Mouse (Mus musculus): ENCODE data around the gene Lsm14b. TPM values are rescaled to one million over a fixed set of nuclear protein-coding genes. Genes with fewer than 3 reads are reported as not detected.
A peak's percentile ranks its signal among the peaks of the same experiment; 100 is the strongest.

Gene Lsm14b
- total RNA-seq, 2 experiments from 2014 or later: 101 to 105 TPM

DNA sequence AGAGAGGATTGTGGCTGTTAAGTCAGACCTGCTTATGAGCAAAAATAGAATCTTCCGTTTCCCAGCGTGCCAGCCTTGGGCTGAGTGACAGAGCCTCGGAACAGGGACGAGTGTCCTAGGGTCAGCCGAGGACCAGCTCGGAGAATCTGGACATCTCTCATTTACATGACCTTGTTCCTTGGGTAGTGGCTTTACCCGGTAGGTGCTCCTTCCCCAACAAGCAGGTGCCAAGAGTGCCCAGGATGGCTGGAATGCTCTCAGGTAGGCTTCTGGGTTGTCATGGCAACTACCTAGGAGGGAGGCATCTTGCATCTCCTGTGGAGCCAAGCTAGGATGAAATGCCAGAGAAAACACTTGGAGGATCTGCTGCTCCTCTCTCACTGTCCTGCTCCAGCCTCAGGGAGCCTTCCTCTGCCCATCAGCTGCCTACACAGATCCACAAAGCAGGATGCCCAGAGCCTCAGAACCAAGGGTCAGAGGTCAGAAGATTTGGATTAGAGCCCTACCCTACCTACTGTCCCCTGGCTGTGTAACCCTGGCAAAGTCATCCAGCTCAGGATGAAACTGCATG is 4.6 kb upstream of the Lsm14b start:
- intact Hi-C loops (cut with DNase I): no loop called here
- no peak for TF ChIP-seq CTCF (IDR thresholded peaks at IDR 0.05)
- Histone ChIP-seq H3K4me3 (no peak overlapping the region), H3K27ac (no peak overlapping the region; the same call in 1 of the 2 replicates)
- DNase-seq (ENCODE audit: extremely low spot score in 1 of 2, low spot score in 2 of 2): no peak

DNA sequence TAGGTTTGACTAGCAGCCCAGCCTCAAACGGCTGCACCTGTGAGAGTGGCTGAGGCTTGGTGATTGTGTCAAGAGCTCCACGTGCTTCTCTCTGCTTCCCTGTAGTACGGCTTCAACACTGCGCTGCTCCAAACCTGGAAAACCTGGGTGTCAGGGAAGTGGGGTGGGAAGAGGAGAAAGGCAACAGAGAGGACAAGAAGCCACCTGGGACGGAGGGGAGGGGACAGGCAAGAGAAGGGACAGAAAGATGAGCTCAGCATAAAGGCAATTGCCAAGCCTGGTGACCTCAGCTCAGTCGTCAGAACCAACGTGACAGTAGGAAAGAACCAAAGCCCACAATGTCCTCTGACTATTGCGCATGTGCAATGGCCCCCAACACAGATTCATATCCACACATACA is 3.9 kb upstream of the Lsm14b start:
- Histone ChIP-seq H3K4me3 (no peak overlapping the region), H3K27ac (no peak overlapping the region)
- DNase-seq (ENCODE audit: extremely low spot score in 1 of 2, low spot score in 2 of 2): no peak
- intact Hi-C loops (cut with DNase I): no loop called here
- TF ChIP-seq CTCF (IDR thresholded peaks at IDR 0.05): no peak

DNA sequence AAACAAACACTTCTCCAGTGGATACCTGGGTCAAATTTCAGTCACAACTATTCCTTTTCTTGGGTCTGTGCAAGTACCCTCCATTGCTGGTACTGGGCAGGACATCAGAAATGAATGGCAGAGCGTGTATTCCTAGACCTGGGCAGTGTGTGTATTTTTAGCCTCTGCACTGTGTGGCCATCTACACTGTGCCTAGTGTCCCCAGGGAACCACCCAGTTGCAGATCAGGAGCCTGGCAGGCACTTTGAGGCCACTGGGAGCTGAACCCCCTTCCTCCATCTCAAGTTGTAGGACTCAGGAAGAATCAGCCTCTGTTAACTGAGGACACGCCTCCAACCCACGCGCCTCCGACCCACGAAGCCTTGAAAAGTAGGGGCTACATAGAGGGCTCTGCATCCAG is 2.0 kb upstream of the Lsm14b start:
- Histone ChIP-seq H3K4me3 (no peak overlapping the region), H3K27ac (no peak overlapping the region)
- intact Hi-C loops (cut with DNase I): no loop called here
- no peak for DNase-seq (ENCODE audit: extremely low spot score in 1 of 2, low spot score in 2 of 2)
- no peak for TF ChIP-seq CTCF (IDR thresholded peaks at IDR 0.05)

DNA sequence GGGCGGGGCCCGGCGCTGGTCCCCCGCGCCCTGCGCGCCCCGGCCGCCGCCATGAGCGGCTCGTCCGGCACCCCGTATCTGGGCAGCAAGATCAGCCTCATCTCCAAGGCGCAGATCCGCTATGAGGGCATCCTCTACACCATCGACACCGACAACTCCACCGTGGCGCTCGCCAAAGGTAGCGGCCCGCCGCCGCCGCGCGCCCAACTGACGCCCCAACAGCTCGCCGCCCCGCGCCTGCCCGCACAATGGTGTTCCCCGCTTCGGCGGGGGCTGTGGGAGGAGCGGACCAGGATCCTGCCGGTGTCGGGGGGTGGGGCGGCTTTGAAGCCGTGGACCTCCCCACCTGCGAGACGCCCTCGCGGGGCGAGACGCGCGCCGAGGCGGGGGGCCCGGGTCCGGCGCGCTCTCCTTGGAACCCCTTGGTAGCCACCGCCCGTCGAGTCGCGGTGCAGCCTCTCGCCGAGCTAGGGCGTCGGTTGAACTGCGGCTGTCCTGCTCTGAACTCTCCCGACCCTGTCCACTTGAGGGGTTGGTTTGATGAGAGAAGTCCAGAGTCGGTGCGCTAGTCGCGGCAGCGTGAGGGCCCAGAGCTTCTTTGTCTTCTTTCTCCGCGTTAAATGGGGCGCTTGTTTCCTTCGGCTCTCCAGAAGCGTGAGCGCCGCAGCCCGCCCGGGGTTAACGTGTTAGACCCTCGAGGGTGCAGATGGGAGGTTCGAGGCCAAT is 511 bp downstream of the Lsm14b start:
- peak; percentile 54 to 61 for DNase-seq (ENCODE audit: extremely low spot score in 1 of 2, low spot score in 2 of 2)
- peak overlapping the region; percentile 88 for H3K4me3 ChIP-seq
- peak overlapping the region; percentile 92 for H3K27ac ChIP-seq
- no peak for TF ChIP-seq CTCF (IDR thresholded peaks at IDR 0.05)
- intact Hi-C loops (cut with DNase I): loop anchor here (5.0 kb wide), 1 partner anchor 108 kb away; no protein-coding TSS in a partner anchor

DNA sequence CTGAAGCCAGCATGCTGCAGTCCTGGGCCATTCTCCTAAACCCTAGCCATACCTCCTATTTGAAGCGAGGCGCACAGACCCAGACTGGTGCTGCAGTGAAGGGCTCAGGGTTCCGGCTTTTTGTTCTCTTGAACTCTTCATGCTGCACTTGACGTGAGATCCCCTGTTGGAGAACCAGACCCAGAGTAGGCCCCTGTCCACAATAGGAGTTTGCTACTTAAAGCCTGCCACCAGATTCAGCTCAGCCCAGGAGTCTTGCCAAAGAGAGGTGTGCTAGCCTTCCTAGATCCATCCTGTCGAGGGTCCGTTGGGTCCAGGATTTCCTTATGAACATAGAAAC is 1.0 kb downstream of the Lsm14b start:
- no peak for TF ChIP-seq CTCF (IDR thresholded peaks at IDR 0.05)
- Histone ChIP-seq H3K27ac (peak overlapping the region; percentile 92), H3K4me3 (peak overlapping the region; percentile 88)
- intact Hi-C loops (cut with DNase I): loop anchor here (5.0 kb wide), 1 partner anchor 109 kb away; no protein-coding TSS in a partner anchor
- DNase-seq (ENCODE audit: extremely low spot score in 1 of 2, low spot score in 2 of 2): no peak

DNA sequence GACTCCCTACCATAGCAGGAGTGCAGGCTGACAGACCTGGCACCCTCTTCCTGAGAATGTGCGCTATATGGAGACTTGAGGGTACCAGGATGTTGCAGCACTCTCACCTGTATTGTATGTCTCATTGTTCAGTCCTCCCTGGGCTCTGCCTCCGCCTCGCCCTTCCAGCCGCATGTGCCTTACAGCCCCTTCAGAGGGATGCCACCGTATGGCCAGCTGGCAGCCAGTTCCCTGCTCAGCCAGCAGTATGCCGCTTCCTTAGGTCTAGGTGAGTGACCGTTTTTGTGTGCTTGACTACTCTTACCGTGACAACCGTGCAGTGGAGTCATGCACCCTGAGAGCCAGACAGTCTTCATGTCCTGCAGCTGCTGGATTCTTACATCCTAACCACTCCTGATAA is 3.0 kb downstream of the Lsm14b start:
- DNase-seq (ENCODE audit: extremely low spot score in 1 of 2, low spot score in 2 of 2): no peak
- intact Hi-C loops (cut with DNase I): loop anchor here (5.0 kb wide), 1 partner anchor 110 kb away; no protein-coding TSS in a partner anchor
- H3K27ac ChIP-seq: no peak overlapping the region
- H3K4me3 ChIP-seq: peak overlapping the region; percentile 88
- no peak for TF ChIP-seq CTCF (IDR thresholded peaks at IDR 0.05)

DNA sequence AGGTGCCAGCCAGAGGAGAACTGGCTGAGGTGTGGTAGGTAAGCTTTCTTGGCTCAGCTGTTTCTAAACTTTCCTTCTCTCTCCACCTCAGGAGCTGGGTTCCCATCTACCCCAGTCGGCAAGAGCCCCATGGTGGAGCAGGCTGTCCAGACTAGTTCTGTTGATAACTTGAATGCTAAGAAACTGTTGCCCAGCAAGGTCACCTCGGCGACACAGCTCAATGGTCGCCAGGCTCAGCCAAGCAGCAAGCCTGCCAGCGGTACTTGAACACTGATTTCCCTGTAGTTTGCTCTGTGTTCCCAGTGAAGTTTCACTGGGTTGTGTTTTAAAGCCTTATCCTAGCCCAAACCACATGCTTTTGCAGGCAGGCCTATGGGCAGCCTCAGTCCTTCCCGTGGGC is 6.5 kb downstream of the Lsm14b start:
- no peak for TF ChIP-seq CTCF (IDR thresholded peaks at IDR 0.05)
- H3K27ac ChIP-seq: no peak overlapping the region
- H3K4me3 ChIP-seq: no peak overlapping the region
- DNase-seq (ENCODE audit: extremely low spot score in 1 of 2, low spot score in 2 of 2): no peak
- intact Hi-C loops (cut with DNase I): no loop called here

DNA sequence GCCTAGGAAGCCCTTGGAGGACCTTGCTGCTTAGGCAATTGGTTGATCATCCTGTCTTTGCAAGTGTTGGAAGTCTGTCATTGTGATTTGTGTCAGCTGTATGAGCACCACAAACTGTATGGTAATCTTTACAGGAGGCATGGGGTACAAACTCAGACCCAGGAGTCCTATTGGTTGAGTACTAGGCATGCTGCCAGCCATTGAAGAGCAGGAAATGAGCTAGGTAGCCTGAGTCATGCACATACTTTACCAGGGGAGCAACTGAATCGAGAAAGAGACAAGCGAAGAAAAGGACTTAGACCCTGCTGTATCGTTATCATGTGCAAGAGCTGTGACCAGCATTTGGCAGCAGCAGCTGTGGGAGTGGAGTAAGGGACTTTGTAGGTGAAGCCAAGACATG is 8.1 kb downstream of the Lsm14b start:
- intact Hi-C loops (cut with DNase I): no loop called here
- no peak for DNase-seq (ENCODE audit: extremely low spot score in 1 of 2, low spot score in 2 of 2)
- TF ChIP-seq CTCF (IDR thresholded peaks at IDR 0.05): no peak
- Histone ChIP-seq H3K27ac (no peak overlapping the region), H3K4me3 (no peak overlapping the region)

DNA sequence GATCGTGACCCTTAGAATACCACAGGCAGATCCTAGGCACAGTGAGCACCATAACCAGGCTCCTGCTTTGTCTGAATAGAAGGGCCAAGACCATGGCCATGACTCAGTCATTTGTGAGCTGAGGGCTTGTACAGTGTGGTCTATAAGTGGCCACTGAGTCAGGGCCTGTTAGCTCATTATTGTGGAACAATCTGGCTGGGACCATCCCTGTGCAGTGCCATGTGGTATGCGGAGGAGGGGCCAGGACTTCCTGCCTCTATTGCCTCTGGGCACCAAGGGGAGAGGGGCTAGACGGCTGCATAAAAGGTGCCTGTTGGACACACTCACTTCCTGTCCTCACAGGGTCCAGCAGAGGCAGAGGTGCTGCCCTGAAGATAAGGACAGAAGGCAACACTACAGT is 9.2 kb downstream of the Lsm14b start:
- no peak overlapping the region for H3K27ac ChIP-seq
- no peak overlapping the region for H3K4me3 ChIP-seq
- no peak for DNase-seq (ENCODE audit: extremely low spot score in 1 of 2, low spot score in 2 of 2)
- TF ChIP-seq CTCF (IDR thresholded peaks at IDR 0.05): no peak
- intact Hi-C loops (cut with DNase I): no loop called here

DNA sequence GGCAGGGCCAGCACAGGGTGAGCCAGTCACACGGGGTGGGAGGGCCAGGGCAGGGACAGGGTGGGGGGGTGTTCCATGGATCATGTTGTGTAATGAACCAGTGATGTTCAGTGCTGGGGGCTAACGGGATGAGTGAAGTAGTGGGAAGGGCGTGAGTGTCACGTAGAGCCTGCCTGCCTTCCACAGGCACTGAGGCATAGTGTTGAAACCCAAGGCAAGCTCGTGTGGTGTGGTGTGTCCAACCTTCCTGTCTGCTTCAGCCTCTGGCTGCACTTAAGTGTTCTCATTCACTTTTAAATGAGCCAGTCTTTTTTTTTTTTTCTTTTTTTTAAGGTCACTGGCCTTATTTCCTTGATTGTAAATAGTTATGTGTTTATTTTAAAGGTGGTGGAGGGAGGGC is 10.0 kb downstream of the Lsm14b start:
- Histone ChIP-seq H3K4me3 (no peak overlapping the region), H3K27ac (no peak overlapping the region)
- no peak for TF ChIP-seq CTCF (IDR thresholded peaks at IDR 0.05)
- intact Hi-C loops (cut with DNase I): no loop called here
- no peak for DNase-seq (ENCODE audit: extremely low spot score in 1 of 2, low spot score in 2 of 2)

DNA sequence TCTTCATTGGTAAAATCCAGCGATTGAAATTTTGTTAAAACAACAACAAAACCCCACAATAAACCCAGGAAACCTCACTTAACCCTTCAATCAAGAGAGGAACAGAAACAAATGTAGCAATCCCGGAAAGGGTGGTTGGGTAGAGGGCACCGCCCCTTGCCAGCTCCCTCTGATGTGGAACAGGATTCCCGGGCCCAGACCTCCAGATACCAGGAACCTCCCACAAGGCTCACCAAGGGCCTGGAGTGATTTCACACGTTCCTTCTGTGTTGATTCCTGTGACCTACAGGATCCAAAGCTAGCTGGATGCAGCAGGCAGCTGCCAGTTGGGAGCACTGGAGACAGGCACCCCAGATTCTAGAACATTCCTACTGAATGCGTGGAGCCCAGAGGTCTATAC is 15.6 kb downstream of the Lsm14b start:
- no peak for TF ChIP-seq CTCF (IDR thresholded peaks at IDR 0.05)
- no peak overlapping the region for H3K27ac ChIP-seq
- H3K4me3 ChIP-seq: peak overlapping the region; percentile 99; the same call in 1 of the 2 replicates
- intact Hi-C loops (cut with DNase I): no loop called here
- no peak for DNase-seq (ENCODE audit: extremely low spot score in 1 of 2, low spot score in 2 of 2)

DNA sequence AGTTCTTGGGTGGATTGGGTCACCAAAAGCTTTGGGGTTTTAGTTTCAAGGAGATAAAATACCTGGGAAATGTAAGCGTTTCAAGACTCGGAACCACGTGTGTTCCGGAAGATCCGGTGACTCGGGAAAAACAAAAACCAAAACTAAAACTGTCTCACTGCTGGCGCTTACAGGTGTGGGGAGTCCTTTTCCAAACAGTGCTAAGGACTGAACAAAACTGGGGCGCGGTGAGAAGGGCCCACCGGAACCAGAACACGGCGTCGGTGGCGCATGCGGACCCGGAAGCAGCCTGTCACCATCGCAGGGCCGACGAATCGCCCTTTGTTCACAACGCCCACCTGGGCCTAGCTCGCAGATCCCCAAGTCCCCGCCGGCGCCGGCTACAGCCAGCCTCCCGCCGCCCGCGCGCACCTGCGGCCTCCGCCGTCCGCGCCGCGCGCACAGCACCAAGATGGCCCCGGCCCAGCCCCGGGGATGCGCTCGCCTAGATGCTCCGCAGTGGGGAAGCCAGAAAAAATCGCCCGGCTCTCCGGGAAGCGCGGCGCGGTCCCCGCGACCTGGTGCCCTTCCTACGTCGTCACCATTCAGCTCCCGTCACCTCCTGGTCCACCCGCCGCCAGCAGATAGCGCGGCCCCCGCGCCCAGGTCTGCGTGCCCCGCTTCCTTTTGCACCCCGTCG is 16.9 kb downstream of the Lsm14b start:
- no peak for TF ChIP-seq CTCF (IDR thresholded peaks at IDR 0.05)
- Histone ChIP-seq H3K27ac (peak overlapping the region; percentile 100), H3K4me3 (peak overlapping the region; percentile 99)
- intact Hi-C loops (cut with DNase I): loop anchor here (1.0 kb wide), 2 partner anchors 17 to 65 kb away; partner anchors contain the start of genes Lsm14b and Taf4
- peak; percentile 53 to 59 for DNase-seq (ENCODE audit: extremely low spot score in 1 of 2, low spot score in 2 of 2)

Data from left cerebral cortex, adult 2 months (tissue).